9 mouse cellular contexts compared by ENCODE assay signal in the genomic region with DNA sequence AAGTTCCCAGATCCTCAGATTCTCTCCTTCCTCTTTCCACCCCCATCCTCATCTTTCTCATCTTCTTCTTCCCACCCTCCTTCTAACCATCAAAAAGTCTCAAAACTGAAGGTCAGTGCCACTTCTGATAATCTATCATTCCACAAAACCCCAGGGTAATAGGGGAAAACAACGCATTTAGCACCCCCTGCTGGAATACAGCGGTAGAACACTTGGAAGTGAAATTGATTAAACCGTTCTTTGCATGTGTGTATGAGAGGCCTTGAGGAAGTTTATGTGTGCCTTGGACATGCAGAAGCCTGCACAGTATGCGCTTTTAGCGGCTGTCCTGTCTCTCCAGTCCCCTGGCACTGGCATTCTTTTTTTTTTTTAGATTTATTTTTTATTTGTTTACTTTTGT. TPM values are rescaled to one million over a fixed set of nuclear protein-coding genes. Genes with fewer than 3 reads are reported as not detected.
DNase-seq lines count a peak whose midpoint lies in the region; ATAC-seq and TF ChIP-seq lines count a peak whose summit lies in the region.
"Had no signal": no experiment of that assay in that cellular context is flagged by ENCODE, and none has a peak within 500 bp of the region (broad histone marks: within the 10 kb centered on the region; RNA-seq: fewer than 3 reads in every experiment).

No protein-coding gene starts in this region.

- TF ChIP-seq POLR2A in cerebellum, adult 2 months (IDR thresholded peaks at IDR 0.05; ENCODE audit: borderline replicate concordance, insufficient read depth, low read length): no peak
- no peak for TF ChIP-seq POLR2A in lung, adult 2 months (IDR thresholded peaks at IDR 0.05; ENCODE audit: borderline replicate concordance, extremely low read depth, low read depth, low read length)

- DNase-seq in cerebellum, adult 2 months: peak; percentile 51 to 62
- no peak for DNase-seq in cerebellum, adult 9-11 months
- DNase-seq in neural tube, embryonic 10.5 days (ENCODE audit: extremely low spot score, low spot score): peak; percentile 76
- DNase-seq in c-Kit-positive CD71-positive TER-119-positive erythroid progenitor cells, embryonic 14.5 days (ENCODE audit: low spot score): peak; percentile 77
- peak; percentile 53 for DNase-seq in lung, adult 2 months
- peak; percentile 52 for DNase-seq in spleen, adult 12 weeks (ENCODE audit: low spot score)

- no peak overlapping the region for H3K4me2 ChIP-seq in neural tube, embryonic 15.5 days

- H3K4me1 ChIP-seq in cerebellum, adult 2 months (ENCODE audit: control insufficient read depth, insufficient read depth, low read length): no peaks in the 10 kb centered on the region
- H3K4me1 ChIP-seq in neural tube, embryonic 15.5 days: peaks cover 8% of the 10 kb centered on the region
- H3K4me1 ChIP-seq in lung, adult 2 months (ENCODE audit: control insufficient read depth, insufficient read depth, low read length): no peaks in the 10 kb centered on the region

- no peaks in the 10 kb centered on the region for H3K9me3 ChIP-seq in neural tube, embryonic 15.5 days (replicated peaks)

- no peaks in the 10 kb centered on the region for H3K36me3 ChIP-seq in neural tube, embryonic 15.5 days

- H3K27me3 ChIP-seq in cerebellum, adult 2 months (ENCODE audit: control insufficient read depth, insufficient read depth, low read length): peaks cover 3% of the 10 kb centered on the region; the same call in 1 of the 2 replicates
- peaks cover 38% of the 10 kb centered on the region for H3K27me3 ChIP-seq in neural tube, embryonic 15.5 days (replicated peaks)

- H3K4me3 ChIP-seq in cerebellum, adult 2 months (replicated peaks; ENCODE audit: insufficient read depth, low read depth, low read length): no peak overlapping the region
- no peak overlapping the region for H3K4me3 ChIP-seq in neural tube, embryonic 15.5 days (replicated peaks)
- H3K4me3 ChIP-seq in lung, adult 2 months (replicated peaks; ENCODE audit: extremely low read depth, low read depth, low read length): no peak overlapping the region

- 7% methylated on average over 5 of the region's 5 CpGs for WGBS in cerebellum, adult 2 months
- WGBS in neural tube, embryonic 15.5 days: 4% methylated on average over 5 of the region's 5 CpGs
- 0% methylated on average over 5 of the region's 5 CpGs for WGBS in lung, adult 2 months

- ATAC-seq in neural tube, embryonic 15.5 days (ENCODE audit: low FRiP score): no peak
- peak; percentile 25 to 27; a peak in 1 of 4 replicates for ATAC-seq in hematopoietic stem cell, adult 5-6 weeks (replicated peaks in 1 of 2; ENCODE audit: insufficient read depth in 1 of 2, low FRiP score in 2 of 2, low TSS enrichment in 1 of 2, low read depth in 1 of 2, poor library complexity in 2 of 2, severe bottlenecking in 2 of 2)

- peak; percentile 47; the same call in 1 of the 2 replicates for TF ChIP-seq CTCF in cerebellum, adult 2 months (IDR thresholded peaks at IDR 0.05; ENCODE audit: borderline replicate concordance, insufficient read depth, low read depth, low read length)
- TF ChIP-seq CTCF in lung, adult 2 months (IDR thresholded peaks at IDR 0.05; ENCODE audit: insufficient read depth, low read length): peak; percentile 29; the same call in 1 of the 2 replicates

- no peak overlapping the region for H3K27ac ChIP-seq in cerebellum, adult 2 months (ENCODE audit: insufficient read depth, low read length)
- H3K27ac ChIP-seq in neural tube, embryonic 15.5 days (replicated peaks): no peak overlapping the region

- H3K9ac ChIP-seq in neural tube, embryonic 15.5 days (replicated peaks): no peak overlapping the region

RNA-seq across cellular contexts. Expression of gene Nags, which starts 4.8 kb away (rescaled TPM):
- polyA plus RNA-seq in cerebellum, adult 2 months (2012; rRNA removed): not detected in 2 replicates
- polyA plus RNA-seq in neural tube, embryonic 15.5 days (2015; fragmentation: Nextera tagmentation; extraction: Ambion mirVana): 0.10 TPM in 1 of 2 replicates, not detected in the other
- total RNA-seq in hematopoietic stem cell, adult 5-6 weeks (2017): 0.31 and 0.65 TPM in 2 replicates
- 0.41 and 0.72 TPM in 2 replicates for polyA plus RNA-seq in lung, adult 2 months (2012; rRNA removed)
- total RNA-seq: layer of hippocampus, postnatal 36 days had no signal

RNA-seq across cellular contexts. Expression of gene Tmem101, which starts 15.7 kb away (rescaled TPM):
- 33.2 and 34.0 TPM in 2 replicates for polyA plus RNA-seq in cerebellum, adult 2 months (2012; rRNA removed)
- polyA plus RNA-seq in neural tube, embryonic 15.5 days (2015; fragmentation: Nextera tagmentation; extraction: Ambion mirVana): 41.2 and 41.5 TPM in 2 replicates
- total RNA-seq in hematopoietic stem cell, adult 5-6 weeks (2017): 13.6 and 14.8 TPM in 2 replicates
- polyA plus RNA-seq in lung, adult 2 months (2012; rRNA removed): 20.5 and 26.7 TPM in 2 replicates

RNA-seq across cellular contexts. Expression of gene Pyy, which starts 32.9 kb away (rescaled TPM):
- 7.1 and 7.4 TPM in 2 replicates for polyA plus RNA-seq in cerebellum, adult 2 months (2012; rRNA removed)
- polyA plus RNA-seq in neural tube, embryonic 15.5 days (2015; fragmentation: Nextera tagmentation; extraction: Ambion mirVana): 1.0 and 7.8 TPM in 2 replicates
- not detected in 2 replicates for total RNA-seq in hematopoietic stem cell, adult 5-6 weeks (2017)
- 9.6 TPM in 1 of 2 replicates, not detected in the other for polyA plus RNA-seq in lung, adult 2 months (2012; rRNA removed)
- total RNA-seq: layer of hippocampus, postnatal 36 days had no signal

RNA-seq across cellular contexts. Expression of gene Ppy, which starts 39.4 kb away (rescaled TPM):
- not detected in 2 replicates for polyA plus RNA-seq in cerebellum, adult 2 months (2012; rRNA removed)
- 0.36 TPM in 1 of 2 replicates, not detected in the other for polyA plus RNA-seq in neural tube, embryonic 15.5 days (2015; fragmentation: Nextera tagmentation; extraction: Ambion mirVana)
- not detected in 2 replicates for total RNA-seq in hematopoietic stem cell, adult 5-6 weeks (2017)
- 6.3 and 9.8 TPM in 2 replicates for polyA plus RNA-seq in lung, adult 2 months (2012; rRNA removed)
- total RNA-seq: layer of hippocampus, postnatal 36 days had no signal

RNA-seq across cellular contexts. Expression of gene Lsm12, which starts 44.6 kb away (rescaled TPM):
- 35.2 and 40.2 TPM in 2 replicates for polyA plus RNA-seq in cerebellum, adult 2 months (2012; rRNA removed)
- polyA plus RNA-seq in neural tube, embryonic 15.5 days (2015; fragmentation: Nextera tagmentation; extraction: Ambion mirVana): 111 and 121 TPM in 2 replicates
- total RNA-seq in hematopoietic stem cell, adult 5-6 weeks (2017): 50.5 and 74.3 TPM in 2 replicates
- polyA plus RNA-seq in lung, adult 2 months (2012; rRNA removed): 20.8 and 30.6 TPM in 2 replicates
